Mouse (Mus musculus) limb, embryonic 10.5 days (tissue): ENCODE data around the gene Nub1. TPM values are rescaled to one million over a fixed set of nuclear protein-coding genes. Genes with fewer than 3 reads are reported as not detected.

ENCODE experiments used
- DNase-seq: peaks from one replicate; pipeline ENCODE4 v3.0.0-alpha.2; 2017; ENCODE audit warnings: low spot score
- H3K27ac ChIP-seq: fragments of 300-500 bp; sonication (generic); 2 replicates; pipeline ENCODE4 v1.5.1; 2016; ENCODE audit warnings: mild to moderate bottlenecking
- H3K27me3 ChIP-seq: fragments of 300-500 bp; sonication (generic); 2 replicates; pipeline ENCODE4 v1.6.1; 2016; ENCODE audit warnings: low read depth, mild to moderate bottlenecking; ENCODE audit not compliant: poor library complexity, severe bottlenecking
- H3K36me3 ChIP-seq: fragments of 300-500 bp; sonication (generic); 2 replicates; pipeline ENCODE4 v1.6.1; 2016; ENCODE audit warnings: mild to moderate bottlenecking, moderate library complexity
- H3K4me1 ChIP-seq: fragments of 300-500 bp; sonication (generic); 2 replicates; pipeline ENCODE4 v1.6.1; 2016
- H3K4me3 ChIP-seq: fragments of 300-500 bp; sonication (generic); 2 replicates; pipeline ENCODE4 v1.5.1; 2016; ENCODE audit warnings: mild to moderate bottlenecking, moderate library complexity
- H3K9me3 ChIP-seq: fragments of 300-500 bp; sonication (generic); replicated peaks from 2 replicates; pipeline ENCODE4 v1.6.1; 2016; ENCODE audit warnings: mild to moderate bottlenecking
- WGBS: fragments of 180-500 bp; shearing (Covaris S2); methylation state at CpG from one replicate; pipeline ENCODE4 v1.1.7; 2016; 5-methylcytosine and 5-hydroxymethylcytosine counted together
- polyA plus RNA-seq: library from polyadenylated mRNA; unstranded; fragments of >200 nt; fragmentation: Nextera tagmentation; extraction: Ambion mirVana; gene quantifications from 2 replicates; pipeline ENCODE4 v1.2.1, GENCODE M21; 2016

Nub1 gene
- polyA plus RNA-seq, 1 experiment from 2014 or later = 26.9 TPM

- Histone ChIP-seq H3K27ac (no peak overlapping the region), H3K27me3 (no peaks in the 10 kb centered on the region), H3K36me3 (peaks cover 100% of the 10 kb centered on the region)
Observed at GRCm38 (mm10) chr5:24711615-24712014, 26.3 kb downstream of the Nub1 start.

GRCm38 (mm10) chr5:24713199-24713598, 27.9 kb downstream of the Nub1 start:
- Histone ChIP-seq H3K9me3 (0 out of 2 replicates have a peak, but pooled peaks cover 2% of the 10 kb centered on the region), H3K27me3 (no peaks in the 10 kb centered on the region), H3K4me1 (peaks cover 6% of the 10 kb centered on the region; the same call in 1 of the 2 replicates), H3K4me3 (no peak overlapping the region), H3K36me3 (peaks cover 100% of the 10 kb centered on the region), H3K27ac (no peak overlapping the region)
- 71% methylated on average over 2 of the region's 2 CpGs for WGBS
- DNase-seq = no peak

More at GRCm38 (mm10) chr5:24711615-24712014, 26.3 kb downstream of the Nub1 start:
- 90% methylated on average over 6 of the region's 6 CpGs for WGBS
- Histone ChIP-seq H3K4me3 (no peak overlapping the region), H3K4me1 (peaks cover 6% of the 10 kb centered on the region; the same call in 1 of the 2 replicates), H3K9me3 (0 out of 2 replicates have a peak, but pooled peaks cover 2% of the 10 kb centered on the region)
- no peak for DNase-seq

DNA sequence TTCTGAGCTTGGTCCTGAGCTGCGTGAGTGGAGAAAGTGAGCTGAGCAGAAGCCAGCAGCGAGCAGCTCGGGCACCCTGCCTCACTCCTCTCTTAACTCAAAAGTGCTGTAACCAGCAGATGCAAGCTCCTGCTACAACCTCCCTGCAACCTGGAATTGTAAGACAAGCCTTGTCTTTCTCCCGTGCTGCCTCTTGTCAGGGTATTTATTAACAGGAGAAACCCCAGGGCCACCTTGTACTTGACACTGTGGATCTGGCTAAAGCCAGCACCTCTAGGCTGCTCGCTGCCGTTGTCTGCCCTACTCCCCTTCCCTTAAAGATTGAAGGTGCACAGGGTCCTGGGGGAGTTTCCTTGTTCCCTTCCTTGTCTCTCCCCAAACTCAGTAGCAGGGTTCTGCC, 28.7 kb downstream of the Nub1 start:
- 91% methylated on average over 6 of the region's 6 CpGs for WGBS
- no peak overlapping the region for H3K27ac ChIP-seq
- DNase-seq = no peak
- no peaks in the 10 kb centered on the region for H3K27me3 ChIP-seq
- no peak overlapping the region for H3K4me3 ChIP-seq
- peaks cover 6% of the 10 kb centered on the region; the same call in 1 of the 2 replicates for H3K4me1 ChIP-seq
- 0 out of 2 replicates have a peak, but pooled peaks cover 2% of the 10 kb centered on the region for H3K9me3 ChIP-seq
- H3K36me3 ChIP-seq = peaks cover 100% of the 10 kb centered on the region

GRCm38 (mm10) chr5:24718076-24718475, 32.7 kb downstream of the Nub1 start:
- Histone ChIP-seq H3K4me1 (peaks cover 6% of the 10 kb centered on the region; the same call in 1 of the 2 replicates), H3K27me3 (no peaks in the 10 kb centered on the region), H3K9me3 (no peaks in the 10 kb centered on the region), H3K27ac (no peak overlapping the region), H3K36me3 (peaks cover 93% of the 10 kb centered on the region), H3K4me3 (no peak overlapping the region)
- no peak for DNase-seq
- 98% methylated on average over 6 of the region's 6 CpGs for WGBS

DNA sequence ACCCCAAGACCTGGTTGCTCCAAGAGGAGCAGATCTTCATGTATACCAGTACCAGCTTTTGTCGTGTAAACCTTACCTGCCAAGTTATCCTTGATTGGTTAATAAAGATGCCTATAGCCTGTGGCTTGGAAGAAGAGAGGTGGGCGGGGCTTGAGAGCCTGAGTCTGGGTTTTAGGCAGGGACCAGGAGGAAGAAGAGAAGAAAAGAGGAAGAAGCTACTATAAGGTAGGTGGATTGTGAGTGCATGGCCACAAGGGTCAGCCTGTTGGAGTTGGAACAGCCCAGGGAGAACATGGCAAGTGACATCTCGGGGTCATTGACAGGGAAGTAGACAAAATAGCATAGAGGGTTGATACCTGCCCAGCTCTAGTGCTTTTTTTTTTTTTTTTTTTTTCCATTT, 34.5 kb downstream of the Nub1 start:
- no peaks in the 10 kb centered on the region for H3K9me3 ChIP-seq
- no peak overlapping the region for H3K27ac ChIP-seq
- peaks cover 80% of the 10 kb centered on the region for H3K36me3 ChIP-seq
- H3K27me3 ChIP-seq = no peaks in the 10 kb centered on the region
- WGBS = 91% methylated on average over 3 of the region's 3 CpGs
- DNase-seq = no peak
- H3K4me1 ChIP-seq = peaks cover 8% of the 10 kb centered on the region
- no peak overlapping the region for H3K4me3 ChIP-seq

GRCm38 (mm10) chr5:24723527-24724269, 38.4 kb downstream of the Nub1 start:
- DNase-seq = no peak

GRCm38 (mm10) chr5:24724270-24724634, 38.9 kb downstream of the Nub1 start:
- Histone ChIP-seq H3K36me3 (peaks cover 53% of the 10 kb centered on the region), H3K4me1 (peaks cover 30% of the 10 kb centered on the region), H3K4me3 (no peak overlapping the region), H3K27me3 (peaks cover 3% of the 10 kb centered on the region; the same call in 1 of the 2 replicates), H3K27ac (peak overlapping the region; percentile 81), H3K9me3 (no peaks in the 10 kb centered on the region)
- DNase-seq = no peak
- 88% methylated on average over 5 of the region's 5 CpGs for WGBS

More at GRCm38 (mm10) chr5:24723527-24724269, 38.4 kb downstream of the Nub1 start:
- Histone ChIP-seq H3K4me3 (no peak overlapping the region), H3K27ac (no peak overlapping the region), H3K36me3 (peaks cover 58% of the 10 kb centered on the region), H3K4me1 (peaks cover 27% of the 10 kb centered on the region), H3K27me3 (no peaks in the 10 kb centered on the region), H3K9me3 (no peaks in the 10 kb centered on the region)
- WGBS = 84% methylated on average over 11 of the region's 11 CpGs

GRCm38 (mm10) chr5:24724805-24725204, 39.5 kb downstream of the Nub1 start:
- 58% methylated on average over 5 of the region's 5 CpGs for WGBS
- H3K9me3 ChIP-seq = no peaks in the 10 kb centered on the region
- H3K27ac ChIP-seq = peak overlapping the region; percentile 81
- H3K27me3 ChIP-seq = peaks cover 8% of the 10 kb centered on the region; the same call in 1 of the 2 replicates
- no peak for DNase-seq
- no peak overlapping the region for H3K4me3 ChIP-seq
- peaks cover 47% of the 10 kb centered on the region for H3K36me3 ChIP-seq
- peaks cover 35% of the 10 kb centered on the region for H3K4me1 ChIP-seq

DNA sequence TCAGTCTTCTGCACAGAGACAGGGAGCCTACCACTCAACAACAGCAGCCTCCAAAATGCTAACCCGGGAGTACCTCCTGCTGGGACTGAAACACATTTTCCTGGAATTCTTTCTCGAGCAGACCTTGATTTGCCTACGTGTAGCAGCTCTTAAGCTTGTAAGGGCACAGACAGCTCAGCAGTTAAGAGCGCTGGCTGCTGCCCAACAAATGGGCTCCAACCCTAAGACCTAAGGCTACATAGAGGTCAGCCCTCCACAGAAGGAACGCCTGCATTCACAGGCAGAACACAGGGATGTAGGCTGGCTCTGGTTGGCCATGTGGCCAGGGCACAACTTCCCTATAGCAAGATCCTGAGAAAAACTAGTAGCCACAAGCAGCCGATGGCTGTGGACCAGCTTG, 40.6 kb downstream of the Nub1 start:
- 67% methylated on average over 6 of the region's 6 CpGs for WGBS
- Histone ChIP-seq H3K27ac (peak overlapping the region; percentile 81; the same call in 1 of the 2 replicates), H3K4me1 (peaks cover 46% of the 10 kb centered on the region), H3K27me3 (peaks cover 12% of the 10 kb centered on the region; the same call in 1 of the 2 replicates), H3K36me3 (peaks cover 41% of the 10 kb centered on the region), H3K9me3 (no peaks in the 10 kb centered on the region), H3K4me3 (no peak overlapping the region)
- no peak for DNase-seq

- Histone ChIP-seq H3K36me3 (peaks cover 30% of the 10 kb centered on the region), H3K4me3 (no peak overlapping the region), H3K9me3 (no peaks in the 10 kb centered on the region), H3K27me3 (peaks cover 17% of the 10 kb centered on the region; the same call in 1 of the 2 replicates), H3K27ac (no peak overlapping the region), H3K4me1 (peaks cover 58% of the 10 kb centered on the region)
- WGBS = 71% methylated on average over 11 of the region's 12 CpGs
- no peak for DNase-seq
Observed at GRCm38 (mm10) chr5:24726901-24727836, 41.8 kb downstream of the Nub1 start.

- peak overlapping the region; percentile 70 for H3K4me3 ChIP-seq
- peaks cover 17% of the 10 kb centered on the region; the same call in 1 of the 2 replicates for H3K27me3 ChIP-seq
- peak overlapping the region; percentile 89 for H3K27ac ChIP-seq
- DNase-seq = no peak
- H3K9me3 ChIP-seq = no peaks in the 10 kb centered on the region
- 3% methylated on average over 49 of the region's 49 CpGs for WGBS
- peaks cover 17% of the 10 kb centered on the region for H3K36me3 ChIP-seq
- H3K4me1 ChIP-seq = peaks cover 69% of the 10 kb centered on the region
Observed at GRCm38 (mm10) chr5:24729797-24730487, 44.6 kb downstream of the Nub1 start.

DNA sequence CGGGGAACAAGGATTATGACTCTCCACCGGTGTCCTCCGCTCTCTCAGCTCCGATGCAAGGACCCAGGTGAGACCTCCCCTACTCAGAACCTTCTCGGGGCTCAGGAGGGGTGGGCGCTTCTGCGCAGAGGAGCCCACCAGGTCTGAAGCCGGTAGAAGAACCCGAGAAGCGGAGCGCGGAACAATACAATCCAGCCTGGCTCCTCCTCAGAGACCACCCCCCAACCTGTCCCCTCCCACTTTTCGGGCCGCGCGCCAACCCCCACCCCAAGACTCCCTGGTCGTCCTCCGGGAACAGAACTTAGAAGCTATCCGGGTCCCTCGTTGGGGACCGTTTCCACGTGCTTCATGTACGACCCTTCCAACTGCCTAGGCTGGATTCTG, 45.1 kb downstream of the Nub1 start, which contains the start of gene Wdr86:
TSS of gene Wdr86 (minus strand) at position 240 of the 384 bp plus-strand sequence.
- H3K4me1 ChIP-seq = peaks cover 64% of the 10 kb centered on the region

More for the DNA sequence above, 45.1 kb downstream of the Nub1 start, which contains the start of gene Wdr86:
- Histone ChIP-seq H3K9me3 (no peaks in the 10 kb centered on the region), H3K27me3 (peaks cover 17% of the 10 kb centered on the region; the same call in 1 of the 2 replicates), H3K27ac (peak within 1 kb of the TSS; percentile 89), H3K36me3 (peaks cover 12% of the 10 kb centered on the region), H3K4me3 (peak within 1 kb of the TSS; percentile 70)
- DNase-seq = peak; percentile 83
- 1% methylated on average over 23 of the region's 23 CpGs for WGBS
